Mouse (Mus musculus): ENCODE measurements around the gene Rlbp1.

GRCm38 (mm10) chr7:79387991-79388390, 1.1 kb upstream of the Rlbp1 start:
- TF ChIP-seq CTCF (IDR thresholded peaks at IDR 0.05; ENCODE audit: control insufficient read depth, insufficient read depth, insufficient read length) (no peak), MAX (IDR thresholded peaks at IDR 0.05) (no peak)
